Mouse (Mus musculus): ENCODE measurements around the gene Lmx1a. TPM values are rescaled to one million over a fixed set of nuclear protein-coding genes. Genes with fewer than 3 reads are reported as not detected.
A peak's percentile ranks its signal among the peaks of the same experiment; 100 is the strongest.

The Lmx1a gene
- polyA plus RNA-seq, 1 experiment, result not detected

DNA sequence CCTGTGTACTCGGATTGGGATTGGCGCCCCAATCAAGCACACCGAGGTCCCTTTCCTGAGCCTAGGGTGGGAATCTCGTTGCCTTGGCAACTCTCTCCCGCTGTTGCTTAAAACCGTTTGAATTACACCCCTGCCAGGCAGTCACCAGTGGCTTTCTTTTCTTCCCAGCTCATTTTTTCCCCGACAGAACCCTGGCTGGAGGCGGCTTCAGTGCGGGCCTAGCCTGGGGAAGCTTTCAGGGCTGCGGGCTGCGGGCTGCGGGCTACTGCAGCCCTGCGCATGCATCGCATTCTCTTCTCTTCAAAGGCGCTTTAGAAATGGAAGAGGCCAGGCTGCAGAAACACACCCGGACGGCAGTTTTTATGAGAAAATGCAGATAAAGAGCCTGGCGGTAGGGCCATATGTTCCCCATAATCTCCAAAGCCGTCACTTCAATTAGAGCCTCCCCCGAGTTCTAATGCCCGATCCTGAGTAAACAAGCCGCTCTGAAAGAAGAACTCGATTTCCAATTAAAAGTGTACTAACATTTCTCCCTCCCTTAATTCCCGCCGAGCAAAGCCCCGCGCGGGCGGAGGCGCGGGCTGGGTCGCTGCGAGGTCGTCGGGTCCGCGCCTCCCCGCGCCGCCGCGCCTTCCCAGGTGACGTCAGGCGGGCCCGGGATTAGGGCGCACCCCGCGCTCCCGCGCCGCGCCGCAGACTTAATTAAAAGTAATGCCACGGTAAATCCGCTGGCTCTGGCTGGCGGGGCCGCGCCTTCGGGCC, 113.7 kb downstream of the Lmx1a start:
- Histone ChIP-seq H3K4me1 (0 out of 2 replicates have a peak, but pooled peaks cover 3% of the 10 kb centered on the region), H3K27me3 (replicated peaks) (peaks cover 46% of the 10 kb centered on the region), H3K9me3 (no peaks in the 10 kb centered on the region), H3K4me3 (replicated peaks) (peak overlapping the region; percentile 78), H3K36me3 (replicated peaks; ENCODE audit: low read length) (no peaks in the 10 kb centered on the region)
- TF ChIP-seq FLI1 (IDR thresholded peaks at IDR 0.05; ENCODE audit: low read length), result no peak
- TF ChIP-seq GATA1 (IDR thresholded peaks at IDR 0.05; ENCODE audit: borderline replicate concordance, low read length), result no peak

DNA sequence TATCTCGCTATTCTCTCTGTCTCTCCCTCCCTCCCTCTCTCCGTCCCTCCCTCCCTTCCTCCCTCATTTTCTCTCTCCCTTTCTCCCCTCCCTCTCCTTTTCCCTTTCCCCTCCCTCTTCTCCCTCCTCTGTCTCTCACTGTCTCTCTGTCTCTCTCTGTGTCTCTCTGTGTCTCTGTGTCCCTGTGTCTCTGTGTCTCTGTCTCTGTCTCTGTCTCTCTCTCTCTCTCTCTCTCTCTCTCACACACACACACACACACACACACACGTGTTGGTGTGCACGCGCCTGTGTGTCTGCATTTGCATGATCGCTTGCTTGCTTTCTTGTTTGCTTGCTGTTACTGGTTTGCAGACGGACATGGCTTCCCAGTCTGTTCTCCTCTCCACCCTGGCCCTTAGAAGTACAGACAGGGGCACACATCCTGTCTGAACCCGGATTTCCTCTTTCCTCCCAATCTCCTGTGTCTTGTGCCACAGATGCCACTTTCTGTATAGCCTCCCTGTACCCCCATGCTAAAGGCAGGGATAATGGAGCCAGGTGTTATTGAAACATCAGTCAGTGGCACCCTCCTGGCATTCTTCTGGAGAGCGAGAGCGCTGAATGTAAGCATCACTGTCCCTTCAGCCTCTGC, 114.4 kb downstream of the Lmx1a start:
- TF ChIP-seq FLI1 (IDR thresholded peaks at IDR 0.05; ENCODE audit: low read length) (no peak), GATA1 (IDR thresholded peaks at IDR 0.05; ENCODE audit: borderline replicate concordance, low read length) (no peak)
- H3K9me3 ChIP-seq, result no peaks in the 10 kb centered on the region
- H3K27me3 ChIP-seq (replicated peaks), result peaks cover 46% of the 10 kb centered on the region
- no peaks in the 10 kb centered on the region for H3K36me3 ChIP-seq (replicated peaks; ENCODE audit: low read length)
- no peak overlapping the region for H3K4me3 ChIP-seq (replicated peaks)
- 0 out of 2 replicates have a peak, but pooled peaks cover 3% of the 10 kb centered on the region for H3K4me1 ChIP-seq

DNA sequence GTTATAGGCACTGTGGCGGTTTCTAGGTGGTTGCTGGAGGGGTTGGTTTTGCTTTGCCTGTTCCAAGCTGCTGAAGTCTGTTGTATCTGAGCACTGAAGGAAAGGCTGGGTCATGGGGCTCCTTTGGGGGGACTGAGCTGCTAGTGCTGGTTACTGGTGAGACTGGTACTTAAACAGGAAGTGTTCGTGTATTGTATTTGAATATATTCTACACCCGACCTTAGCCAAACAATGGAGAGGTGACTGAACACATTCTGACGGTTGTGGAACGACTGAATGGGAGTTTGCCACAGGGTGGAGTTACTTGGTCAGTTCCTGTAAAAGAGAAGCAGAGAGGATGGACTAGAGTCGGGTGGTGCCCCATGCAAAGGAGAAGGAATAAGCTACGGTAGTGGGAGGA, 115.8 kb downstream of the Lmx1a start:
- Histone ChIP-seq H3K36me3 (replicated peaks; ENCODE audit: low read length) (no peaks in the 10 kb centered on the region), H3K27me3 (replicated peaks) (peaks cover 46% of the 10 kb centered on the region), H3K4me3 (replicated peaks) (no peak overlapping the region), H3K9me3 (no peaks in the 10 kb centered on the region), H3K4me1 (0 out of 2 replicates have a peak, but pooled peaks cover 3% of the 10 kb centered on the region)
- no peak for TF ChIP-seq FLI1 (IDR thresholded peaks at IDR 0.05; ENCODE audit: low read length)
- no peak for TF ChIP-seq GATA1 (IDR thresholded peaks at IDR 0.05; ENCODE audit: borderline replicate concordance, low read length)

DNA sequence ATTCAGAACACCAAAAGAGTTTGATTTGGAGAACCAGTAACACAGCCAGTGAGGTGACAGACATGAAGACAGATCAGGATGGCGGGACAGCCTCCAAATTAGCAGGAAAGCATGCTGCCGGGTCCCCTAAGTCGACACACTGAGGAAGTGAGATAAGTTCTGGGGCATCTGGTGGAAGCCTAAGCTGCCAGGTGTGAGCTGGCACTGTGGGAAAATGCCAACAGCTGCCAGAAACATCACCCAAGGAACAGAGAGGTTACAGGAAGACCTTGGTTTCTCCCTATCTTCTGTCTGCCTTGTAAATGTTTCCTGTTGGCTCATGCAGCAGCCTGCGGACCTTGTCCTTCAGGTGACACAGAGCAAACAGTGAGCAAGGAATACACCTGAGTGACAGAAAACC, 122.1 kb downstream of the Lmx1a start:
- TF ChIP-seq GATA1 (IDR thresholded peaks at IDR 0.05; ENCODE audit: borderline replicate concordance, low read length) (no peak), FLI1 (IDR thresholded peaks at IDR 0.05; ENCODE audit: low read length) (no peak)
- no peaks in the 10 kb centered on the region for H3K9me3 ChIP-seq

DNA sequence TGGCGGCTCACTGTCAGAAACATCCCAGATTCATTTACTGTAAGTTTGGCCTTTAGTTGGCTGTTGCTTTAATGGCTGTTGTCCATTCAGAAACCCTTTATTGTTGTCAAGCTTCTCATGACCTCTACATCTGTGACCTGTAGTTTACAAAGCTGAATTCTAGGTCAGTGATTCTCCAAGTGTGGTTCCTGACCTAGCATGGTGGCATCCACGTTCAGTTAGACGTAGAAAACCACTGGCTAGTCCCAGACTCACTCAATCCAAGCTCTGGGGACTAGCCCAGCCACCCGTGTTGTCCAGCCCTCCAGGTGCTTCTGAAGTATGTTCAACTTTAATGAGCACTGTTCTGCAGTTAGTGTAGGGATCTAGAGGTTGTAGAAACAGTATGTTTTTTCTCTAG, 126.1 kb downstream of the Lmx1a start:
- H3K36me3 ChIP-seq (replicated peaks; ENCODE audit: low read length), result no peaks in the 10 kb centered on the region
- H3K4me3 ChIP-seq (replicated peaks), result no peak overlapping the region
- TF ChIP-seq FLI1 (IDR thresholded peaks at IDR 0.05; ENCODE audit: low read length), result no peak
- TF ChIP-seq GATA1 (IDR thresholded peaks at IDR 0.05; ENCODE audit: borderline replicate concordance, low read length), result no peak
- no peaks in the 10 kb centered on the region for H3K9me3 ChIP-seq
- H3K4me1 ChIP-seq, result no peaks in the 10 kb centered on the region
- no peaks in the 10 kb centered on the region for H3K27me3 ChIP-seq (replicated peaks)

More for the DNA sequence above, 122.1 kb downstream of the Lmx1a start:
- no peaks in the 10 kb centered on the region for H3K27me3 ChIP-seq (replicated peaks)
- no peaks in the 10 kb centered on the region for H3K4me1 ChIP-seq
- no peak overlapping the region for H3K4me3 ChIP-seq (replicated peaks)
- no peaks in the 10 kb centered on the region for H3K36me3 ChIP-seq (replicated peaks; ENCODE audit: low read length)

DNA sequence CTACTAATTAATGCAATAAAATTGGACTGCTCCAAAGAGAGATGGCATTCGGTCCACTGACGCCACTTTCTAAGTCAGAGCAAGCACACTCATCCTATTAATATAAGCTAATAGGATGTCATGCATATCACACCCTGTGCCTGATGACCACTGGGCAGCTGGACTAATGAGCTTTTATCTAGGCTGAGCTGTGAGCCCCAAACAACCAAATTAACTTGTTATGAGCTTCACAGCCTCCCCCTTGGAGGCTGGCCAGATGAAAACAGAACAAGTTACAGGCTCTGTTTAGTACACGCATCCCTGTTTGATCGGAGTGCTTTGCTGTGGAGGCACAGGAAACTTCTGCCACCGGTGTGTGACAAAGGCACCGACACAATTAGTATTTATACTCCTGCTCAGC, 128.0 kb downstream of the Lmx1a start:
- no peak overlapping the region for H3K4me3 ChIP-seq (replicated peaks)
- no peaks in the 10 kb centered on the region for H3K9me3 ChIP-seq
- TF ChIP-seq FLI1 (IDR thresholded peaks at IDR 0.05; ENCODE audit: low read length), result no peak
- TF ChIP-seq GATA1 (IDR thresholded peaks at IDR 0.05; ENCODE audit: borderline replicate concordance, low read length), result no peak
- no peaks in the 10 kb centered on the region for H3K36me3 ChIP-seq (replicated peaks; ENCODE audit: low read length)
- H3K4me1 ChIP-seq, result no peaks in the 10 kb centered on the region
- no peaks in the 10 kb centered on the region for H3K27me3 ChIP-seq (replicated peaks)

DNA sequence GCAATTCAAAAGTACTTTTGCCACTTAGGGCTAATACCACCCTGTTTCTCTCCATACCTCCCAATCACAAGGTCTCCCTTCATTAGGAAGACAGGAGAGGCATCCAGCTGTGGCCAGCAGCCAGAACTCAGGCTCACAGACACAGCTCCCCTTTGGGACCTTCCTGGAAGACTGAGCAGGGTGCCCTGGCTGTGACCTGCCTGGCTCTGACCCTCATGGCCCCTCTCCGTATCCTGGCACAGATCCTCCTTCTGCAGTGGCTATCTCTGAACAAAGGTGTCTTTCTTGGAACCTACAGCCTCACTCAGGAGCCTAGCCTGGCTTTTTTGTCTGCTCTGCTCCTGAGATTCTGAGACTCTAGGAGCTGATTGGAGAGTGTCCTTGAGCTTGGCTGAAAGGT, 128.6 kb downstream of the Lmx1a start:
- Histone ChIP-seq H3K36me3 (replicated peaks; ENCODE audit: low read length) (no peaks in the 10 kb centered on the region), H3K4me1 (no peaks in the 10 kb centered on the region), H3K4me3 (replicated peaks) (no peak overlapping the region), H3K27me3 (replicated peaks) (no peaks in the 10 kb centered on the region), H3K9me3 (no peaks in the 10 kb centered on the region)
- TF ChIP-seq GATA1 (IDR thresholded peaks at IDR 0.05; ENCODE audit: borderline replicate concordance, low read length), result no peak
- no peak for TF ChIP-seq FLI1 (IDR thresholded peaks at IDR 0.05; ENCODE audit: low read length)

DNA sequence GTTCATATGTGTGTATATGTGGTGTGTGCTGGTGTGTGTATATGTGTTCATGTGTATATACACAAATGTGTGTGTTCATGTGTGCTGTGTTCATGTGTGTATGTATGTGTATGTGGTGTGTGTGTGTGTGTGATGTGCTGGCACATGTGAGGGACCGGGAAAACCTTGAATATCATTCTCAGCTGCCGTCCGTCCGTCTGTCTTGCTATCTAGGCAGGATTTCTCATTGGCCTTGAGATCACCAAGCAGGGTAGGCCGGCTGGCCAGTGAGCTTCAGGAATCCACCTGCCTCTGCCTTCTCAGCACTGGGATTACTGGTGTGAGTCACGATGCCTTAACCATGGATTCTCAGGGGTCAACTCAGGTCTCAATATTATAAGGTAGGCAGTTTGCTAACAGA, 131.0 kb downstream of the Lmx1a start:
- Histone ChIP-seq H3K27me3 (replicated peaks) (no peaks in the 10 kb centered on the region), H3K4me1 (no peaks in the 10 kb centered on the region), H3K4me3 (replicated peaks) (no peak overlapping the region), H3K9me3 (no peaks in the 10 kb centered on the region), H3K36me3 (replicated peaks; ENCODE audit: low read length) (no peaks in the 10 kb centered on the region)
- TF ChIP-seq FLI1 (IDR thresholded peaks at IDR 0.05; ENCODE audit: low read length), result no peak
- TF ChIP-seq GATA1 (IDR thresholded peaks at IDR 0.05; ENCODE audit: borderline replicate concordance, low read length), result no peak

DNA sequence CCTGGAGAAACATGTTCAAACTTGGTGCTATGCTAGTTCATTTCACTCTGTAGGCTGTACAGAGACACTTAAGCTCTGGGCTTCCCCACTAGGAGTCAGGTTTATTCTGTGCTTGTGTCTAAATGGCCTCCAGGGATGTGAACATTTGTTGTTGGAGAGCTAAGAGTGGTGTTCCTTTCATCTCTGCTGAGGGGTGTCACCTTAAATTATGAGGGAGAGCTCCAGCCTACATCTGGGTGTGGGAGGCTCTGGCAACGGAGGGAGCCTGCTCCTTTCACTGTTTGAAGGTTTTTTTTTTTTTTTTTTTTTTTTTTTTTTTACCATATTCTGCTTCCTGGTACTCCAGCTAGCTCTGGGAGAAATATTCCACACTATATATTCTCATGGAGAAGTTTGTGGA, 132.1 kb downstream of the Lmx1a start:
- Histone ChIP-seq H3K9me3 (no peaks in the 10 kb centered on the region), H3K27me3 (replicated peaks) (no peaks in the 10 kb centered on the region), H3K4me3 (replicated peaks) (no peak overlapping the region), H3K36me3 (replicated peaks; ENCODE audit: low read length) (no peaks in the 10 kb centered on the region), H3K4me1 (no peaks in the 10 kb centered on the region)
- TF ChIP-seq GATA1 (IDR thresholded peaks at IDR 0.05; ENCODE audit: borderline replicate concordance, low read length), result no peak
- TF ChIP-seq FLI1 (IDR thresholded peaks at IDR 0.05; ENCODE audit: low read length), result no peak

DNA sequence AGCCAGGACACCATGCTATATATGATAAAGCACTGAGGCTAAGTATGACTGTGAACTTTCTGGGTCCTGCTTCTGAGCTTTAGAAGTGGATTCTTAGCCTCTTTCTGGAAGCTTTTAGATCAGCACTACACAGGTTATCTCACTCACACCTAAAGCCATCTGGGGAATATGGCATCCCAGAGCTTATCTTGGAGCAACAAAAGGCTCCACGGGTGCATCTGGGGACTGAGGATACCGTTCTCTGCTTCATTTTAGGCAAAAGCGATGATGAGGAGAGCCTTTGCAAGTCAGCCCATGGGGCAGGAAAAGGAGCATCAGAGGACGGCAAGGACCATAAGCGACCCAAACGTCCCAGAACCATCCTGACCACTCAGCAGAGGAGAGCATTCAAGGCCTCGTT, 141.3 kb downstream of the Lmx1a start:
- Histone ChIP-seq H3K4me3 (replicated peaks) (no peak overlapping the region), H3K4me1 (no peaks in the 10 kb centered on the region), H3K27me3 (replicated peaks) (no peaks in the 10 kb centered on the region), H3K36me3 (replicated peaks; ENCODE audit: low read length) (no peaks in the 10 kb centered on the region), H3K9me3 (no peaks in the 10 kb centered on the region)
- TF ChIP-seq GATA1 (IDR thresholded peaks at IDR 0.05; ENCODE audit: borderline replicate concordance, low read length) (no peak), FLI1 (IDR thresholded peaks at IDR 0.05; ENCODE audit: low read length) (no peak)

All from megakaryocyte, embryonic 14.5 days (primary cell).